Mouse (Mus musculus) lung, embryonic 14.5 days (tissue): ENCODE results near the gene Cfap43. TPM values are rescaled to one million over a fixed set of nuclear protein-coding genes. Genes with fewer than 3 reads are reported as not detected.

Experiments
- ATAC-seq: fragments of 200-750 bp; cut with Nextera tagmentation; 2 replicates; pipeline ENCODE4 v1.8.0; 2017; ENCODE audit warnings: mild to moderate bottlenecking, moderate TSS enrichment, moderate library complexity; ENCODE audit not compliant: insufficient read depth
- DNase-seq: peaks from one replicate; pipeline ENCODE4 v3.0.0-alpha.2; 2015
- H3K27ac ChIP-seq: fragments of 300-500 bp; sonication (generic); 2 replicates; pipeline ENCODE4 v1.5.1; 2014; ENCODE audit warnings: low read depth, mild to moderate bottlenecking, moderate library complexity
- H3K27me3 ChIP-seq: fragments of 300-500 bp; sonication (generic); 2 replicates; pipeline ENCODE4 v1.6.1; 2014; ENCODE audit warnings: low read length, control low read depth; ENCODE audit not compliant: insufficient read depth
- H3K36me3 ChIP-seq: fragments of 300-500 bp; sonication (generic); 2 replicates; pipeline ENCODE4 v1.6.1; 2014; ENCODE audit warnings: control low read depth; ENCODE audit not compliant: insufficient read depth
- H3K4me1 ChIP-seq: fragments of 300-500 bp; sonication (generic); 2 replicates; pipeline ENCODE4 v1.6.1; 2014; ENCODE audit warnings: antibody characterized with exemption, control low read depth; ENCODE audit not compliant: insufficient read depth
- H3K4me2 ChIP-seq: fragments of 300-500 bp; sonication (generic); 2 replicates; pipeline ENCODE4 v1.6.1; 2014; ENCODE audit warnings: mild to moderate bottlenecking
- H3K4me3 ChIP-seq: fragments of 300-500 bp; sonication (generic); 2 replicates; pipeline ENCODE4 v1.5.1; 2014; ENCODE audit warnings: low read depth, low read length
- H3K9ac ChIP-seq: fragments of 300-500 bp; sonication (generic); 2 replicates; pipeline ENCODE4 v1.6.1; 2014
- H3K9me3 ChIP-seq: fragments of 300-500 bp; sonication (generic); 2 replicates; pipeline ENCODE4 v1.6.1; 2016; ENCODE audit warnings: low read depth, low read length, control low read depth
- CTCF ChIP-seq: IDR thresholded peaks from 2 replicates; pipeline ENCODE4 v1.5.1; 2016; ENCODE audit warnings: antibody characterized with exemption, low read depth
- WGBS: fragments of 180-500 bp; shearing (Covaris S2); extraction: QIAGEN DNeasy Blood & Tissue Kit; methylation state at CpG from one replicate; pipeline ENCODE4 v1.1.7; 2014; 5-methylcytosine and 5-hydroxymethylcytosine counted together
- polyA plus RNA-seq: library from polyadenylated mRNA; unstranded; fragments of >200 nt; fragmentation: Nextera tagmentation; extraction: Ambion mirVana; gene quantifications from 2 replicates; pipeline ENCODE4 v1.2.1, GENCODE M21; 2014

Gene Cfap43
- polyA plus RNA-seq, 1 experiment from 2014 or later, result 0.14 TPM

DNA sequence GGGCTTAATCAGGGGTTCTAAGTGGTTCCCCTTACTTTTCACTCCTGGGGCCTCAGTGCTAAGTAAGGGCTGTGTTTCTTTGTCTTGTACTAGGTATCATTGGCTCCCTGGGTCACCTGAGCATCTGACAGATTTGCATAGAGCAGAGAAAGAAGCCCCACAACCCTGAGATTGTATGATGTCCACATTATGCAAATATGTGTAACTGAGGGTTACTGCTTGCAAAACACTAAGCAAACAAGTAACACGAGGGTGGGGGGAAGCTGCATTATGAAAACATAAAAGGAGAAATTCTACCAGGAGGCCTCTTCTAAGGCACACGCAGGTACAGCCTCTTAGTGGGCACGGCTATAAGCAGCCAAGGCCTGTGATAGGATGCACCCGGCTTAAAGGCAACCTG lies 3.8 kb downstream of the Cfap43 start:
- no peak for DNase-seq
- 75% methylated on average over 4 of the region's 4 CpGs for WGBS

DNA sequence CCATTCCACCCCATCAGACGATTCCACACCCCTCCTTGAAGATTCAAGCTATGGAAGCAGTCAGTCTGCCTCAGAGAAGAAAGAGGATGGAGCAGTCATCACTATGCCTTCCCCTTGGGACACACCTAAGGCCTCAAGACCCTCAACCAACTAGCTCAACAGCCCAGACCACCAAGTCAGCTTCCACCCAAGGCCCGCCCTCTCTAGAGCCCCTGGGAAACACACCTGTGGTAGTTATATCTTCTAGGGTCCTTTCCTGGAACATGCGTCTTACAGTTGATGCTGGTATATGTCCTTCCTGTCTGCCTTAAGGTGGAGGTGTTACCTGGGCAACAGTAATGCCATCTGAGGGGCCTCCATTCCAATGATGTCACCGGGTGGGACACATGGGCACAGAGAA lies 4.9 kb downstream of the Cfap43 start:
- Histone ChIP-seq H3K4me2 (no peak overlapping the region), H3K4me1 (peaks cover 12% of the 10 kb centered on the region), H3K27ac (no peak overlapping the region), H3K4me3 (no peak overlapping the region), H3K9ac (no peak overlapping the region), H3K27me3 (no peaks in the 10 kb centered on the region), H3K9me3 (no peaks in the 10 kb centered on the region), H3K36me3 (peaks cover 3% of the 10 kb centered on the region; the same call in 1 of the 2 replicates)
- DNase-seq (no peak), ATAC-seq (no peak)
- 88% methylated on average over 4 of the region's 4 CpGs for WGBS
- no peak for TF ChIP-seq CTCF

More for the DNA sequence above, 3.8 kb downstream of the Cfap43 start:
- no peak overlapping the region for H3K9ac ChIP-seq
- peaks cover 3% of the 10 kb centered on the region; the same call in 1 of the 2 replicates for H3K36me3 ChIP-seq
- no peaks in the 10 kb centered on the region for H3K9me3 ChIP-seq
- no peaks in the 10 kb centered on the region for H3K27me3 ChIP-seq
- no peak overlapping the region for H3K4me2 ChIP-seq
- H3K4me1 ChIP-seq, result peaks cover 14% of the 10 kb centered on the region
- H3K27ac ChIP-seq, result no peak overlapping the region
- no peak overlapping the region for H3K4me3 ChIP-seq
- no peak for TF ChIP-seq CTCF
- no peak for ATAC-seq

DNA sequence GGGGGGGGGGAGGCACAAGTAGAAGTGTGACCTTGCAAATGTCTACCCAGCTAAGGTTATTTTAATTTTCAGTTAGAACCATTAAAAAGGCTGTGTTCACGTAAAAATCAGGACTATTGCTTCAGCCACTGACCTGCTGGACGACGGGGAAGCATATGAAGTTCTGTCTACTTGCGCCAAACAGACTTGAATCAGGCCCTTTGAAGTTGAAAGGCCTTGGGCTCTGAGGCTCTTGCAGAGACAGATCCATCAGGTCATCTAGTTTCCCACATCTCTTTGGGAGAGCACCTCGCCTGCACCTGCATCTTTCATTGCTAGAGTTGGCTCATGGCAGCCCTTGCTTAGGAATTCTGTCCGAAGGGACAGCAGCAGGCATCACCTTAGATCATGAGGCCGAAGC lies 5.7 kb downstream of the Cfap43 start:
- ATAC-seq, result no peak
- WGBS, result 87% methylated on average over 7 of the region's 7 CpGs
- DNase-seq, result no peak
- H3K4me2 ChIP-seq, result no peak overlapping the region
- H3K4me3 ChIP-seq, result no peak overlapping the region
- no peaks in the 10 kb centered on the region for H3K9me3 ChIP-seq
- TF ChIP-seq CTCF, result no peak
- peaks cover 3% of the 10 kb centered on the region; the same call in 1 of the 2 replicates for H3K36me3 ChIP-seq
- H3K27ac ChIP-seq, result no peak overlapping the region
- H3K4me1 ChIP-seq, result peaks cover 16% of the 10 kb centered on the region
- H3K9ac ChIP-seq, result no peak overlapping the region
- no peaks in the 10 kb centered on the region for H3K27me3 ChIP-seq

DNA sequence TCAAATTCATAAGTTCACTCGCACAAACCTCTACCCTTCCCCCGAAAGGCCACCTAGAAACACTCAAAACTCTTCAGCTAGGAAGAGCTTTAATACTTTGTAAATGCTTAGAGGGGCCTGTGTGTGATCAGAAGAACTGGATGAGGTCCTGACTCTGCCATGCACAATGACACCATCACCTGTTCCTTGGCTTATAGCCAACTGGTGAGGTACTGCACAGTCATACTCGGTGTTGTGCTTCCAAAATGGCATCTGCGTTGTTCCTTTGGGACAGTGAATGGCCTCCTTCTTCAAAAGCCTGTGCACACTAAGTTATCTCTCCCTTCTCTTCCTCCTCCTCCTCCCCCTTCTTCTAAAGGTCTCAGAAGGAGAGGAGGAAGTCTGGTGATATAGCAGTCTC lies 8.3 kb downstream of the Cfap43 start:
- no peak for ATAC-seq
- Histone ChIP-seq H3K4me3 (no peak overlapping the region), H3K4me1 (peaks cover 4% of the 10 kb centered on the region; the same call in 1 of the 2 replicates), H3K9ac (no peak overlapping the region), H3K27me3 (no peaks in the 10 kb centered on the region), H3K9me3 (no peaks in the 10 kb centered on the region), H3K36me3 (peaks cover 3% of the 10 kb centered on the region; the same call in 1 of the 2 replicates), H3K4me2 (no peak overlapping the region), H3K27ac (no peak overlapping the region)
- TF ChIP-seq CTCF, result no peak
- WGBS, result 76% methylated on average over 4 of the region's 4 CpGs
- no peak for DNase-seq

DNA sequence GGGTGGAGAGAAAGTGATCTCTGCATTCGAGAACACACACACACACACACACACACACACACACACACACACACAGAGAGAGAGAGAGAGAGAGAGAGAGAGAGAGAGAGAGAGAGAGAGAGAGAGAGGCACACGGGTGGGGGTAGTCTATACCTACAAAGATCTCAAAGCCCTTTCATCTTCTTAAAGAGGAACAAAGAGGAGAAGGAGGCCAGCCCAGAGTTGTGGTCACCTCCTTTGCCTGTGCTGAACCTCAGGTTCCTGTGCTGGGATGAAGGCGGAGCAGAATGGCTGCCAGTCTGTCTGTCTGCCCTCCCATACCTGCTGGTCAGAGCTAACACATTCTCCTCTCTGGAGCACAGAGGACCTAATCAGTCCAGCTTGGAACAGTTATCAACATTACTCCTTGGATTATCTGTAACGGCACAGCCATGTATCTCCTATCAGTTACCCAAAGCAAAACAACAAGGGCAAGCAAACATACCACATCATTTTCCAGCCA lies 8.9 kb downstream of the Cfap43 start:
- peak overlapping the region; percentile 57 for H3K4me2 ChIP-seq
- peaks cover 3% of the 10 kb centered on the region; the same call in 1 of the 2 replicates for H3K36me3 ChIP-seq
- H3K27me3 ChIP-seq, result no peaks in the 10 kb centered on the region
- H3K27ac ChIP-seq, result peak overlapping the region; percentile 67; the same call in 1 of the 2 replicates
- peaks cover 6% of the 10 kb centered on the region; the same call in 1 of the 2 replicates for H3K4me1 ChIP-seq
- ATAC-seq (no peak), DNase-seq (no peak)
- 43% methylated on average over 3 of the region's 4 CpGs for WGBS
- no peak overlapping the region for H3K4me3 ChIP-seq
- TF ChIP-seq CTCF, result no peak
- H3K9me3 ChIP-seq, result no peaks in the 10 kb centered on the region
- H3K9ac ChIP-seq, result no peak overlapping the region

DNA sequence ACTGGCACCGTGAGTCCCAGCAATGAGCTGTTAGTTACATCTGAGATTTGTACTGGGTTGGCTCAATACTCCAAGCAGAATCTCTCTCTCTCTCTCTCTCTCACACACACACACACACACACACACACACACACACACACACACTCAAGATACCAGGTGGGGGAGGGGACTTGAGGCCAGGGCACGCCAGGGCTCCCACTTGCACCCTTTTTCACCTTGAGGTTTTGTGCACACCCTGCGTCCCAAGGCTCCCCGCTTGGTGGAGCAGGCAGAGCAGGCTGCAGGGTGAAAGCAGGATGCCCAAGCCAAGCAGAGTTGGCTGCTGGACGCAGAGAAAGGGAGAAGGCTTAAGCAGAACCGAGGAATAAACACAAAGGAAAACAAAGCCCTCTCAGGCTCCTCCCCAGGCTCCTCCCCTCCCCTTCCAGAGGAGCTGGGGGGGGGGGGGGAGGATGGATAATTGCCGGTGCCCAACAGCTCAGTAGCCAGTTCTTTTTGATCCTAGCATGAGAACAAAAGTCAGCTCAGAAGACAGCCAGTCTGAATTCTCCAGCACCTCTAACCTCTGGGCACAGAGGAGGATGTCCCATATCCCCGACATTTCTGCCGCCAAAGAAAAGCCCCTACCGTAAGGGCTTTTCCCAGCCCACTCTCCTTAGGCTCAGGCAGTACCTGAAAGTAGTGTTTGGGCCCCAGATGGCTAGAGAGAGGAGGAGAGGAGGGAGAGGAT lies 9.5 kb downstream of the Cfap43 start:
- ATAC-seq (peak; percentile 59), DNase-seq (peak; percentile 71)
- Histone ChIP-seq H3K36me3 (peaks cover 3% of the 10 kb centered on the region; the same call in 1 of the 2 replicates), H3K27ac (peak overlapping the region; percentile 67), H3K9me3 (no peaks in the 10 kb centered on the region), H3K4me1 (peaks cover 12% of the 10 kb centered on the region; the same call in 1 of the 2 replicates), H3K9ac (peak overlapping the region; percentile 40), H3K4me2 (peak overlapping the region; percentile 57), H3K27me3 (no peaks in the 10 kb centered on the region), H3K4me3 (peak overlapping the region; percentile 23)
- TF ChIP-seq CTCF, result 0 out of 2 replicates have a peak, but pooled peaks have one; percentile 10
- 4% methylated on average over 10 of the region's 10 CpGs for WGBS

DNA sequence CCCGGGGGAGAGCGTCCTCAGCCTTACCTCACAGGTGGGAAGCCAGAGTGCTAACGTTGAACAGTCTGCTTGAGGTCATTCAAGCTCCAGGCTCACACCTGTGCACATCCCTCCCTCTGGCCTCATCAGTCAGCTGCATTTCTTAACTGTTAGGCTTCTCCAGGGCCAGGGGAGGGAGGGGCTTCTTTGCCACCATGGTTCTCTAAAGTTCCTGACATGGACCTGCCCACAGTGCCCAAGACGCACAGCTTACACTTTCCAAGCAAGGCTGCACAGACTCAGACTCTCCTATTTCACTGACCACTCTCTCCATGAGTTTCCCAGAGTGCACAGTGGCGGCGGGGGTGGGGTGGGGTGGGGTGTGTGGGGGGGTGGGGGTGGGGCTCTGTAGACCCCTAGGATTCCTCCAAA lies 10.1 kb downstream of the Cfap43 start:
- TF ChIP-seq CTCF, result no peak
- Histone ChIP-seq H3K36me3 (peaks cover 3% of the 10 kb centered on the region; the same call in 1 of the 2 replicates), H3K9me3 (no peaks in the 10 kb centered on the region), H3K9ac (peak overlapping the region; percentile 40; the same call in 1 of the 2 replicates), H3K4me3 (no peak overlapping the region), H3K27me3 (no peaks in the 10 kb centered on the region), H3K4me1 (peaks cover 12% of the 10 kb centered on the region; the same call in 1 of the 2 replicates), H3K27ac (peak overlapping the region; percentile 67; the same call in 1 of the 2 replicates), H3K4me2 (peak overlapping the region; percentile 57; the same call in 1 of the 2 replicates)
- WGBS, result 22% methylated on average over 6 of the region's 6 CpGs
- DNase-seq (no peak), ATAC-seq (peak; percentile 29; the same call in 1 of the 2 replicates)
